In the genomic region with DNA sequence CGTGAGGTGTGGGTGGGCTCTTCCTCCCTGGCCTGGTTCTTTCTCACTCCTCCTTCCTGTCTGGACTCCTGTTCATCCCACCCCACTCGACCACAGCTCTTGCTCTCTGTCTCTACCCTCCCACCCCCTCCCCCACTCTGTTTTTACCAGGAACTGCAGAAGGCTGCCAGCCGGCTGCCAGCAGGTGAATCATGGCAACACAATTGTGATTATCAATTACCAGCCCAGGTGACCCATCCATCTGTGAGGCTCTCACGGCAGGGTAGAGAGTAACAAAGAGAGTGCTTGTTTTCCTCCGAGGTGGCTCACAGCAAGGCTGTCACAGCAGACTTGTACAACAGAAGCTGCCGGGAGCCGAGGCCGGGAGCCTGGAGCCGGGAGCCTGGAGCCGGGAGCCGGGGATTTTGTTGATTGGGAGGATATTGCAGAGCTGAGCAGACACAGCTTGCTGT, we compare ENCODE assay signal across 12 mouse cellular contexts. TPM values are rescaled to one million over a fixed set of nuclear protein-coding genes. Genes with fewer than 3 reads are reported as not detected.
DNase-seq lines count a peak whose midpoint lies in the region; ATAC-seq and TF ChIP-seq lines count a peak whose summit lies in the region.
"Had no signal": no experiment of that assay in that cellular context is flagged by ENCODE, and none has a peak within 500 bp of the region (broad histone marks: within the 10 kb centered on the region; RNA-seq: fewer than 3 reads in every experiment).

No protein-coding gene starts in this region.

- TF ChIP-seq POLR2A in ES-Bruce4 (IDR thresholded peaks at IDR 0.05; ENCODE audit: insufficient read depth, low read length) = no peak

- H3K27ac ChIP-seq in ES-Bruce4 (ENCODE audit: insufficient read depth, low read length) = 0 out of 2 replicates have a peak overlapping the region, but pooled peaks have one; percentile 4
- no peak overlapping the region for H3K27ac ChIP-seq in embryonic facial prominence, embryonic 14.5 days (replicated peaks; ENCODE audit: low read depth, low read length)
- H3K27ac ChIP-seq in midbrain, embryonic 11.5 days (ENCODE audit: low read depth, low read length) = no peak overlapping the region
- H3K27ac ChIP-seq: embryonic facial prominence, embryonic 12.5 days had no signal

- TF ChIP-seq EP300 in ES-Bruce4 (IDR thresholded peaks at IDR 0.05; ENCODE audit: insufficient read depth, low read depth, low read length) = peak; percentile 51; the same call in 1 of the 2 replicates

- H3K4me1 ChIP-seq in ES-Bruce4 (ENCODE audit: control insufficient read depth, insufficient read depth, low read length) = peaks cover 9% of the 10 kb centered on the region
- no peaks in the 10 kb centered on the region for H3K4me1 ChIP-seq in embryonic facial prominence, embryonic 14.5 days (ENCODE audit: control insufficient read depth, insufficient read depth, low read length)
- peaks cover 2% of the 10 kb centered on the region; the same call in 1 of the 2 replicates for H3K4me1 ChIP-seq in midbrain, embryonic 11.5 days (ENCODE audit: control insufficient read depth, insufficient read depth, low read length)
- H3K4me1 ChIP-seq: embryonic facial prominence, embryonic 12.5 days had no signal

- H3K9me3 ChIP-seq in ES-Bruce4 (replicated peaks; ENCODE audit: control insufficient read depth, insufficient read depth, low read length, poor library complexity, severe bottlenecking) = no peaks in the 10 kb centered on the region
- H3K9me3 ChIP-seq in embryonic facial prominence, embryonic 14.5 days (ENCODE audit: control insufficient read depth, low read length) = 0 out of 2 replicates have a peak, but pooled peaks cover 2% of the 10 kb centered on the region
- H3K9me3 ChIP-seq in midbrain, embryonic 11.5 days (ENCODE audit: control insufficient read depth, low read length) = no peaks in the 10 kb centered on the region
- H3K9me3 ChIP-seq: embryonic facial prominence, embryonic 12.5 days had no signal

- peak overlapping the region; percentile 27 for H3K9ac ChIP-seq in ES-Bruce4 (ENCODE audit: low read depth, poor library complexity, severe bottlenecking)
- peak overlapping the region; percentile 31 for H3K9ac ChIP-seq in embryonic facial prominence, embryonic 14.5 days (ENCODE audit: low read depth, low read length)
- peak overlapping the region; percentile 15; the same call in 1 of the 2 replicates for H3K9ac ChIP-seq in midbrain, embryonic 11.5 days (ENCODE audit: low read length)
- H3K9ac ChIP-seq: embryonic facial prominence, embryonic 12.5 days had no signal

- WGBS in embryonic facial prominence, embryonic 14.5 days = 7% methylated on average over 11 of the region's 11 CpGs
- 9% methylated on average over 11 of the region's 11 CpGs for WGBS in midbrain, embryonic 11.5 days

- peak; percentile 57; the same call in 1 of the 2 replicates for ATAC-seq in frontal cortex, adult (ENCODE audit: low TSS enrichment)
- ATAC-seq in embryonic facial prominence, embryonic 14.5 days (ENCODE audit: low read depth) = no peak
- no peak for ATAC-seq in midbrain, embryonic 11.5 days (ENCODE audit: low FRiP score)
- ATAC-seq in megakaryocyte, adult 5-6 weeks (ENCODE audit: poor library complexity, severe bottlenecking) = no peak

- H3K27me3 ChIP-seq in ES-Bruce4 (ENCODE audit: control insufficient read depth, insufficient read depth, low read length, poor library complexity, severe bottlenecking) = no peaks in the 10 kb centered on the region
- H3K27me3 ChIP-seq in embryonic facial prominence, embryonic 14.5 days (replicated peaks; ENCODE audit: control insufficient read depth, insufficient read depth, low read length) = peaks cover 18% of the 10 kb centered on the region
- no peaks in the 10 kb centered on the region; the same call in 1 of the 2 replicates for H3K27me3 ChIP-seq in midbrain, embryonic 11.5 days (ENCODE audit: control insufficient read depth, insufficient read depth, low read length)

- H3K36me3 ChIP-seq in ES-Bruce4 (ENCODE audit: control insufficient read depth, insufficient read depth, low read length, poor library complexity, severe bottlenecking) = no peaks in the 10 kb centered on the region
- no peaks in the 10 kb centered on the region for H3K36me3 ChIP-seq in embryonic facial prominence, embryonic 14.5 days (ENCODE audit: control insufficient read depth, insufficient read depth, low read length)
- H3K36me3 ChIP-seq in midbrain, embryonic 11.5 days (ENCODE audit: control insufficient read depth, insufficient read depth, low read length) = no peaks in the 10 kb centered on the region
- H3K36me3 ChIP-seq: embryonic facial prominence, embryonic 12.5 days had no signal

- no peak for TF ChIP-seq CTCF in ES-Bruce4 (IDR thresholded peaks at IDR 0.05; ENCODE audit: low read depth, low read length)

- no peak overlapping the region for H3K4me2 ChIP-seq in embryonic facial prominence, embryonic 14.5 days (ENCODE audit: low read depth, low read length)
- peak overlapping the region; percentile 18; the same call in 1 of the 2 replicates for H3K4me2 ChIP-seq in midbrain, embryonic 11.5 days
- H3K4me2 ChIP-seq: embryonic facial prominence, embryonic 12.5 days had no signal

- no peak for DNase-seq in frontal cortex, postnatal 10 days (ENCODE audit: low spot score in 2 of 2)
- DNase-seq in embryonic facial prominence, embryonic 14.5 days (ENCODE audit: low spot score) = no peak
- DNase-seq in midbrain, embryonic 11.5 days (ENCODE audit: low spot score, missing footprints) = no peak
- no peak for DNase-seq in thymus, postnatal 36 days
- no peak for DNase-seq in adrenal gland, adult 8-10 months

- peak overlapping the region; percentile 23; the same call in 1 of the 2 replicates for H3K4me3 ChIP-seq in ES-Bruce4 (ENCODE audit: low read depth, low read length)
- H3K4me3 ChIP-seq in embryonic facial prominence, embryonic 14.5 days (ENCODE audit: low read depth, low read length) = no peak overlapping the region
- no peak overlapping the region for H3K4me3 ChIP-seq in midbrain, embryonic 11.5 days (ENCODE audit: low read depth, low read length)
- H3K4me3 ChIP-seq: embryonic facial prominence, embryonic 12.5 days had no signal

RNA-seq across cellular contexts. Expression of gene Cda, which starts 6.4 kb away (rescaled TPM):
- 6.8 and 7.4 TPM in 2 replicates for polyA plus RNA-seq in ES-Bruce4 (2011; ENCODE audit: insufficient read depth, insufficient read length, low read depth, missing spikeins)
- polyA plus RNA-seq in embryonic facial prominence, embryonic 14.5 days (2014; fragmentation: Nextera tagmentation; extraction: Ambion mirVana) = 6.3 and 10.1 TPM in 2 replicates
- polyA plus RNA-seq in midbrain, embryonic 11.5 days (2014; fragmentation: Nextera tagmentation; extraction: Ambion mirVana) = 1.7 and 2.0 TPM in 2 replicates
- not detected in 2 replicates for total RNA-seq in megakaryocyte, adult 5-6 weeks (2015)
- not detected in 2 replicates for total RNA-seq in megakaryocyte, adult 5-6 weeks (2017)
- total RNA-seq in adrenal gland, adult 8-10 months (2022) = 10 to 100 TPM in 2 of 4 experiments, 1 to 10 TPM in 2; 7.2 to 20.4 (median 14.7) TPM

RNA-seq across cellular contexts. Expression of gene Fam43b, which starts 34.9 kb away (rescaled TPM):
- 1.1 and 1.2 TPM in 2 replicates for polyA plus RNA-seq in ES-Bruce4 (2011; ENCODE audit: insufficient read depth, insufficient read length, low read depth, missing spikeins)
- 0.24 and 0.29 TPM in 2 replicates for polyA plus RNA-seq in embryonic facial prominence, embryonic 14.5 days (2014; fragmentation: Nextera tagmentation; extraction: Ambion mirVana)
- 0.14 TPM in 1 of 2 replicates, not detected in the other for polyA plus RNA-seq in midbrain, embryonic 11.5 days (2014; fragmentation: Nextera tagmentation; extraction: Ambion mirVana)
- total RNA-seq in megakaryocyte, adult 5-6 weeks (2015) = not detected in 2 replicates
- total RNA-seq in megakaryocyte, adult 5-6 weeks (2017) = not detected in 2 replicates
- 1 to 10 TPM; 2.9 to 6.1 (median 3.9) TPM for total RNA-seq in adrenal gland, adult 8-10 months (2022)
- total RNA-seq: megakaryocyte-erythroid progenitor cell, adult 5-6 weeks had no signal
- polyA plus RNA-seq: heart, postnatal 0 days; stomach, embryonic 16.5 days had no signal

RNA-seq across cellular contexts. Expression of gene Pink1, which starts 35.3 kb away (rescaled TPM):
- 23.3 and 23.4 TPM in 2 replicates for polyA plus RNA-seq in ES-Bruce4 (2011; ENCODE audit: insufficient read depth, insufficient read length, low read depth, missing spikeins)
- polyA plus RNA-seq in embryonic facial prominence, embryonic 14.5 days (2014; fragmentation: Nextera tagmentation; extraction: Ambion mirVana) = 30.5 and 32.6 TPM in 2 replicates
- polyA plus RNA-seq in midbrain, embryonic 11.5 days (2014; fragmentation: Nextera tagmentation; extraction: Ambion mirVana) = 21.6 and 22.4 TPM in 2 replicates
- total RNA-seq in megakaryocyte, adult 5-6 weeks (2015) = 26.9 and 31.8 TPM in 2 replicates
- 29.8 and 32.2 TPM in 2 replicates for total RNA-seq in megakaryocyte, adult 5-6 weeks (2017)
- 100 to 1,000 TPM; 172 to 218 (median 206) TPM for total RNA-seq in adrenal gland, adult 8-10 months (2022)

RNA-seq across cellular contexts. Expression of gene Ddost, which starts 56.9 kb away (rescaled TPM):
- 112 and 122 TPM in 2 replicates for polyA plus RNA-seq in ES-Bruce4 (2011; ENCODE audit: insufficient read depth, insufficient read length, low read depth, missing spikeins)
- polyA plus RNA-seq in embryonic facial prominence, embryonic 14.5 days (2014; fragmentation: Nextera tagmentation; extraction: Ambion mirVana) = 332 and 343 TPM in 2 replicates
- 209 and 219 TPM in 2 replicates for polyA plus RNA-seq in midbrain, embryonic 11.5 days (2014; fragmentation: Nextera tagmentation; extraction: Ambion mirVana)
- total RNA-seq in megakaryocyte, adult 5-6 weeks (2015) = 137 and 143 TPM in 2 replicates
- total RNA-seq in megakaryocyte, adult 5-6 weeks (2017) = 100 and 102 TPM in 2 replicates
- total RNA-seq in adrenal gland, adult 8-10 months (2022) = 100 to 1,000 TPM; 138 to 154 (median 143) TPM
